Mouse (Mus musculus) heart, postnatal 0 days (tissue): ENCODE results near the gene Slc26a1.

Experiments
- CTCF ChIP-seq: IDR thresholded peaks from 2 replicates; pipeline ENCODE4 v1.5.1; 2016; ENCODE audit warnings: antibody characterized with exemption, control low read depth, low read depth
- EP300 ChIP-seq: IDR thresholded peaks from 2 replicates; pipeline ENCODE4 v1.6.1; 2016; ENCODE audit warnings: antibody characterized with exemption, low read depth

- TF ChIP-seq CTCF (no peak), EP300 (no peak)
Measured at GRCm38 (mm10) chr5:108693872-108694288, 18.5 kb upstream of the Slc26a1 start.
